ENCODE assay signal across 28 mouse cellular contexts in genomic region chr13:90005561-90005960, GRCm38 (mm10).
"Had no signal": no experiment of that assay in that cellular context is flagged by ENCODE, and none has a peak within 500 bp of the region (broad histone marks: within the 10 kb centered on the region; RNA-seq: fewer than 3 reads in every experiment).

No protein-coding gene starts in this region.

- H3K27ac ChIP-seq: gastrocnemius, adult 2 months; hindbrain, embryonic 10.5 days; hindbrain, embryonic 12.5 days; hindbrain, embryonic 14.5 days; intestine, embryonic 15.5 days; left cerebral cortex, adult 2 months; limb, embryonic 10.5 days; limb, embryonic 12.5 days; liver, embryonic 13.5 days; liver, embryonic 15.5 days had no signal

- DNase-seq: gastrocnemius, adult 2 months; gastrocnemius, postnatal 10 days; gastrocnemius, postnatal 25 days; heart, adult 18-20 months; heart, postnatal 10 days; heart, postnatal 4 days; kidney, adult 18-20 months; kidney, adult 8-10 months; kidney, postnatal 14 days; kidney, postnatal 36 days; layer of hippocampus, adult 9-11 months; layer of hippocampus, postnatal 36 days; liver; liver, embryonic 13.5 days; liver, postnatal 0 days had no signal

- H3K4me2 ChIP-seq: heart, embryonic 11.5 days; hindbrain, embryonic 12.5 days; hindbrain, embryonic 14.5 days; intestine, embryonic 15.5 days; limb, embryonic 12.5 days; liver, embryonic 11.5 days; liver, embryonic 13.5 days; liver, embryonic 15.5 days had no signal

- H3K36me3 ChIP-seq: hindbrain, embryonic 10.5 days; hindbrain, embryonic 12.5 days; intestine, embryonic 15.5 days; limb, embryonic 10.5 days; limb, embryonic 12.5 days; liver, embryonic 13.5 days; liver, embryonic 15.5 days had no signal

- H3K27me3 ChIP-seq: hindbrain, embryonic 12.5 days; intestine, embryonic 15.5 days; limb, embryonic 12.5 days; liver, embryonic 13.5 days; liver, embryonic 15.5 days had no signal

- ATAC-seq: hindbrain, embryonic 16.5 days; inflammation-experienced regulatory T-cells, adult 6 months; intestine, embryonic 15.5 days; intestine, postnatal 0 days; liver, postnatal 0 days had no signal

- H3K9ac ChIP-seq: hindbrain, embryonic 12.5 days; hindbrain, embryonic 14.5 days; intestine, embryonic 15.5 days; limb, embryonic 12.5 days; liver, embryonic 13.5 days; liver, embryonic 15.5 days; liver, postnatal 0 days had no signal

- H3K9me3 ChIP-seq: hindbrain, embryonic 10.5 days; hindbrain, embryonic 12.5 days; intestine, embryonic 15.5 days; limb, embryonic 10.5 days; limb, embryonic 12.5 days; liver, embryonic 13.5 days; liver, embryonic 15.5 days had no signal

- H3K4me3 ChIP-seq: gastrocnemius, adult 2 months; hindbrain, embryonic 10.5 days; hindbrain, embryonic 12.5 days; intestine, embryonic 15.5 days; left cerebral cortex, adult 2 months; limb, embryonic 10.5 days; limb, embryonic 12.5 days; liver, embryonic 13.5 days; liver, embryonic 15.5 days had no signal

- H3K4me1 ChIP-seq: hindbrain, embryonic 10.5 days; hindbrain, embryonic 12.5 days; intestine, embryonic 15.5 days; limb, embryonic 10.5 days; limb, embryonic 12.5 days; liver, embryonic 13.5 days; liver, embryonic 15.5 days had no signal
